Mouse (Mus musculus) intestine, embryonic 14.5 days (tissue): ENCODE results near the gene Wfdc18. TPM values are rescaled to one million over a fixed set of nuclear protein-coding genes. Genes with fewer than 3 reads are reported as not detected.

Experiments
- ATAC-seq: fragments of 200-750 bp; cut with Nextera tagmentation; replicated peaks from 2 replicates; pipeline ENCODE4 v1.8.0; 2017; ENCODE audit warnings: low read depth, moderate number of reproducible peaks, moderate TSS enrichment, moderate library complexity; ENCODE audit not compliant: low FRiP score, low TSS enrichment
- DNase-seq: peaks from one replicate; pipeline ENCODE4 v3.0.0-alpha.2; 2018; ENCODE audit warnings: low spot score
- H3K27ac ChIP-seq: fragments of 300-500 bp; sonication (generic); 2 replicates; pipeline ENCODE4 v1.5.1; 2014; ENCODE audit warnings: low read depth, mild to moderate bottlenecking, control low read depth
- H3K27me3 ChIP-seq: fragments of 300-500 bp; sonication (generic); replicated peaks from 2 replicates; pipeline ENCODE4 v1.6.1; 2014; ENCODE audit warnings: low read length, control low read depth; ENCODE audit not compliant: control insufficient read depth, insufficient read depth
- H3K36me3 ChIP-seq: fragments of 300-500 bp; sonication (generic); 2 replicates; pipeline ENCODE4 v1.6.1; 2014; ENCODE audit warnings: low read length, control low read depth; ENCODE audit not compliant: control insufficient read depth, insufficient read depth
- H3K4me1 ChIP-seq: fragments of 300-500 bp; sonication (generic); replicated peaks from 2 replicates; pipeline ENCODE4 v1.6.1; 2014; ENCODE audit warnings: low read length, control low read depth, mixed read lengths; ENCODE audit not compliant: control insufficient read depth, insufficient read depth
- H3K4me2 ChIP-seq: fragments of 300-500 bp; sonication (generic); 2 replicates; pipeline ENCODE4 v1.6.1; 2014; ENCODE audit warnings: low read length
- H3K4me3 ChIP-seq: fragments of 300-500 bp; sonication (generic); 2 replicates; pipeline ENCODE4 v1.5.1; 2014; ENCODE audit warnings: low read depth, low read length, control low read depth, mixed read lengths
- H3K9ac ChIP-seq: fragments of 300-500 bp; sonication (generic); 2 replicates; pipeline ENCODE4 v1.6.1; 2014; ENCODE audit warnings: mild to moderate bottlenecking, low read length
- H3K9me3 ChIP-seq: fragments of 300-500 bp; sonication (generic); 2 replicates; pipeline ENCODE4 v1.6.1; 2016; ENCODE audit warnings: low read length, control low read depth; ENCODE audit not compliant: control insufficient read depth
- WGBS: fragments of 180-500 bp; shearing (Covaris S2); extraction: QIAGEN DNeasy Blood & Tissue Kit; methylation state at CpG from one replicate; pipeline ENCODE4 v1.1.7; 2014; 5-methylcytosine and 5-hydroxymethylcytosine counted together
- polyA plus RNA-seq: library from polyadenylated mRNA; unstranded; fragments of >200 nt; fragmentation: Nextera tagmentation; extraction: Ambion mirVana; gene quantifications from 2 replicates; pipeline ENCODE4 v1.2.1, GENCODE M21; 2014

The Wfdc18 gene
- polyA plus RNA-seq, 1 experiment from 2014 or later = not detected

GRCm38 (mm10) chr11:83747376-83748265, 38.8 kb downstream of the Wfdc18 start:
- DNase-seq (no peak), ATAC-seq (no peak)
- Histone ChIP-seq H3K4me2 (no peak overlapping the region), H3K9ac (no peak overlapping the region), H3K27me3 (peaks cover 3% of the 10 kb centered on the region; the same call in 1 of the 2 replicates), H3K4me3 (no peak overlapping the region), H3K27ac (no peak overlapping the region), H3K4me1 (no peaks in the 10 kb centered on the region), H3K36me3 (no peaks in the 10 kb centered on the region), H3K9me3 (no peaks in the 10 kb centered on the region)
- WGBS = 66% methylated on average over 6 of the region's 6 CpGs

GRCm38 (mm10) chr11:83753581-83754181, 44.9 kb downstream of the Wfdc18 start, which contains the start of gene Heatr6:
TSS of gene Heatr6 (plus strand) at chr11:83753696.
- DNase-seq (peak; percentile 94), ATAC-seq (peak; percentile 95)
- Histone ChIP-seq H3K27ac (peak within 1 kb of the TSS; percentile 69), H3K4me1 (peaks cover 9% of the 10 kb centered on the region), H3K4me2 (peak within 1 kb of the TSS; percentile 89), H3K9ac (peak within 1 kb of the TSS; percentile 80), H3K27me3 (no peaks in the 10 kb centered on the region), H3K4me3 (peak within 1 kb of the TSS; percentile 92), H3K9me3 (no peaks in the 10 kb centered on the region), H3K36me3 (peaks cover 25% of the 10 kb centered on the region)
- WGBS = under 1% methylated on average over 47 of the region's 47 CpGs

GRCm38 (mm10) chr11:83754227-83754626, 45.4 kb downstream of the Wfdc18 start:
- no peak for ATAC-seq
- Histone ChIP-seq H3K9me3 (no peaks in the 10 kb centered on the region), H3K27ac (peak overlapping the region; percentile 69), H3K4me2 (peak overlapping the region; percentile 89), H3K9ac (peak overlapping the region; percentile 80), H3K27me3 (no peaks in the 10 kb centered on the region), H3K4me3 (peak overlapping the region; percentile 92), H3K36me3 (peaks cover 31% of the 10 kb centered on the region), H3K4me1 (peaks cover 9% of the 10 kb centered on the region)
- DNase-seq = no peak
- 5% methylated on average over 8 of the region's 8 CpGs for whole genome bisulfite sequencing

Other genes with a start within 250 kb of the Wfdc18 start
- 1.2 and 1.5 TPM in 2 replicates for gene Mmp28, start 245.9 kb upstream of the Wfdc18 start, polyA plus RNA-seq
- 13.5 and 14.1 TPM in 2 replicates for gene Taf15, start 235.9 kb upstream of the Wfdc18 start, polyA plus RNA-seq
- gene Heatr9, start 186.8 kb upstream of the Wfdc18 start, polyA plus RNA-seq = not detected in 2 replicates
- 2.9 and 3.0 TPM in 2 replicates for gene Ccl5, start 178.5 kb upstream of the Wfdc18 start, polyA plus RNA-seq
- 6.0 and 6.8 TPM in 2 replicates for gene Ccl9, start 130.4 kb upstream of the Wfdc18 start, polyA plus RNA-seq
- 3.9 and 4.3 TPM in 2 replicates for gene Ccl6, start 115.9 kb upstream of the Wfdc18 start, polyA plus RNA-seq
- gene Rpl9-ps1, start 63.4 kb upstream of the Wfdc18 start, polyA plus RNA-seq = not detected in 2 replicates
- 0.32 and 0.65 TPM in 2 replicates for gene Ccl3, start 59.7 kb upstream of the Wfdc18 start, polyA plus RNA-seq
- 0.30 and 0.68 TPM in 2 replicates for gene Ccl4, start 46.4 kb upstream of the Wfdc18 start, polyA plus RNA-seq
- 0.50 and 2.6 TPM in 2 replicates for gene Wfdc17, start 5.0 kb upstream of the Wfdc18 start, polyA plus RNA-seq
- gene Wfdc21, start 37.9 kb downstream of the Wfdc18 start, polyA plus RNA-seq = 0.65 TPM in 1 of 2 replicates, not detected in the other
- gene Heatr6, start 44.7 kb downstream of the Wfdc18 start, polyA plus RNA-seq = 24.0 and 28.4 TPM in 2 replicates
- gene Hnf1b, start 141.0 kb downstream of the Wfdc18 start, polyA plus RNA-seq = 11.5 and 15.1 TPM in 2 replicates
- 35.5 and 35.6 TPM in 2 replicates for gene Ddx52, start 233.0 kb downstream of the Wfdc18 start, polyA plus RNA-seq